Mouse (Mus musculus): ENCODE results near the gene Calcrl.

DNA sequence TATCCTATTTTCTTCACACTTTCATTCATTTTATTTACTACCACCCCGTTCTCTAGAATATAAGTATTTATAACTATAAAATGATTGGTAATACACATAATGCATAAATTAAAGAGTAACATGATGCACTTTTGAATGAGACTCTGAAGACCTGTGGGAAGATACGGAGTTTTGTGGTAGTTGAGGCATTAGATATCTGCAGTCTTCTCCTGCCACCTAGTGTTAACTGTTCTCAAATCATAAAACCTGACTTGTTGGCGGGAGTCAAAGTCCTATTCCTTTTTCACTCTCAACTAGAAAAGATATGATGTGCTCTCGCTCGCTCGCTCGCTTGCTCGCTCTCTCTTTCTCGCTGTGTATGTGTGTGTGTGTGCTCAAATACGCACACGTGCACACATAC, 4.5 kb upstream of the Calcrl start:
- peak; percentile 20; the same call in 1 of the 2 replicates for TF ChIP-seq CTCF (IDR thresholded peaks at IDR 0.05; ENCODE audit: extremely low read depth, insufficient read length, insufficient replicate concordance, low read depth, low read length)
- no peak for TF ChIP-seq POLR2A (IDR thresholded peaks at IDR 0.05; ENCODE audit: low read depth, low read length)
